13 mouse cellular contexts compared by ENCODE assay signal in genomic region chr7:44604619-44605018, GRCm38 (mm10). TPM values are rescaled to one million over a fixed set of nuclear protein-coding genes. Genes with fewer than 3 reads are reported as not detected.
DNase-seq lines count a peak whose midpoint lies in the region; ATAC-seq and TF ChIP-seq lines count a peak whose summit lies in the region.
"Had no signal": no experiment of that assay in that cellular context is flagged by ENCODE, and none has a peak within 500 bp of the region (broad histone marks: within the 10 kb centered on the region; RNA-seq: fewer than 3 reads in every experiment).

No protein-coding gene starts in this region.

- peak overlapping the region; percentile 64 for H3K4me2 ChIP-seq in heart, embryonic 12.5 days
- H3K4me2 ChIP-seq in embryonic facial prominence, embryonic 11.5 days (ENCODE audit: low read depth, low read length): peak overlapping the region; percentile 37; the same call in 1 of the 2 replicates
- peak overlapping the region; percentile 52 for H3K4me2 ChIP-seq in hindbrain, postnatal 0 days (ENCODE audit: low read depth, low read length)
- peak overlapping the region; percentile 49 for H3K4me2 ChIP-seq in midbrain, embryonic 14.5 days (ENCODE audit: low read length)

- peaks cover 91% of the 10 kb centered on the region for H3K27me3 ChIP-seq in heart, embryonic 12.5 days (replicated peaks)
- H3K27me3 ChIP-seq in embryonic facial prominence, embryonic 11.5 days (ENCODE audit: control insufficient read depth, insufficient read depth, low read length): peaks cover 24% of the 10 kb centered on the region
- H3K27me3 ChIP-seq in hindbrain, postnatal 0 days (ENCODE audit: insufficient read depth, low read length): peaks cover 4% of the 10 kb centered on the region; the same call in 1 of the 2 replicates
- H3K27me3 ChIP-seq in midbrain, embryonic 14.5 days (ENCODE audit: control insufficient read depth, insufficient read depth, low read length): peaks cover 42% of the 10 kb centered on the region

- WGBS in heart, embryonic 12.5 days: 2% methylated on average over 8 of the region's 8 CpGs
- 3% methylated on average over 8 of the region's 8 CpGs for WGBS in embryonic facial prominence, embryonic 11.5 days
- WGBS in hindbrain, postnatal 0 days: 3% methylated on average over 8 of the region's 8 CpGs
- under 1% methylated on average over 8 of the region's 8 CpGs for WGBS in midbrain, embryonic 14.5 days

- no peak for TF ChIP-seq CTCF in hindbrain, postnatal 0 days (IDR thresholded peaks at IDR 0.05; ENCODE audit: low read depth)

- intact Hi-C loops in left cerebral cortex, postnatal 14 days (cut with DNase I): no loop called here

- H3K27ac ChIP-seq in heart, embryonic 12.5 days (ENCODE audit: poor library complexity, severe bottlenecking): no peak overlapping the region
- no peak overlapping the region for H3K27ac ChIP-seq in embryonic facial prominence, embryonic 11.5 days (replicated peaks; ENCODE audit: low read depth, low read length)
- no peak overlapping the region for H3K27ac ChIP-seq in hindbrain, postnatal 0 days
- no peak overlapping the region for H3K27ac ChIP-seq in midbrain, embryonic 14.5 days (replicated peaks; ENCODE audit: low read depth, low read length)
- H3K27ac ChIP-seq: heart, adult 2 months had no signal

- no peaks in the 10 kb centered on the region for H3K9me3 ChIP-seq in heart, embryonic 12.5 days (replicated peaks)
- H3K9me3 ChIP-seq in embryonic facial prominence, embryonic 11.5 days (replicated peaks; ENCODE audit: control insufficient read depth, low read length): no peaks in the 10 kb centered on the region
- no peaks in the 10 kb centered on the region for H3K9me3 ChIP-seq in hindbrain, postnatal 0 days (ENCODE audit: low read length)
- H3K9me3 ChIP-seq in midbrain, embryonic 14.5 days (ENCODE audit: control insufficient read depth, low read length): no peaks in the 10 kb centered on the region

- ATAC-seq in heart, embryonic 12.5 days (ENCODE audit: insufficient number of reproducible peaks, low FRiP score): no peak
- peak; percentile 10 for ATAC-seq in embryonic facial prominence, embryonic 11.5 days (replicated peaks; ENCODE audit: insufficient number of reproducible peaks, low FRiP score, low TSS enrichment, low read depth)
- ATAC-seq in hindbrain, postnatal 0 days: no peak
- no peak for ATAC-seq in midbrain, embryonic 14.5 days (ENCODE audit: low FRiP score, low TSS enrichment)

- no peaks in the 10 kb centered on the region for H3K36me3 ChIP-seq in heart, embryonic 12.5 days
- no peaks in the 10 kb centered on the region for H3K36me3 ChIP-seq in embryonic facial prominence, embryonic 11.5 days (replicated peaks; ENCODE audit: control insufficient read depth, insufficient read depth, low read depth, low read length)
- H3K36me3 ChIP-seq in hindbrain, postnatal 0 days (ENCODE audit: insufficient read depth, low read length): no peaks in the 10 kb centered on the region
- H3K36me3 ChIP-seq in midbrain, embryonic 14.5 days (ENCODE audit: control insufficient read depth, insufficient read depth, low read length): no peaks in the 10 kb centered on the region

- no peak for DNase-seq in heart, adult 18-20 months
- no peak for DNase-seq in embryonic facial prominence, embryonic 11.5 days (ENCODE audit: low spot score)
- no peak for DNase-seq in hindbrain, postnatal 0 days (ENCODE audit: low spot score)
- no peak for DNase-seq in midbrain, embryonic 14.5 days
- DNase-seq in left cerebral cortex, postnatal 14 days (ENCODE audit: low spot score in 2 of 2): no peak
- no peak for DNase-seq in urinary bladder, adult 2 months (ENCODE audit: low spot score)
- DNase-seq in urinary bladder, adult 18-20 months (ENCODE audit: low spot score in 2 of 2): no peak
- DNase-seq: adrenal gland, postnatal 10 days; B cell, adult 2 months had no signal

- no peak overlapping the region for H3K9ac ChIP-seq in heart, embryonic 12.5 days
- H3K9ac ChIP-seq in embryonic facial prominence, embryonic 11.5 days (replicated peaks; ENCODE audit: low read length): no peak overlapping the region
- H3K9ac ChIP-seq in hindbrain, postnatal 0 days (replicated peaks; ENCODE audit: low read length): no peak overlapping the region
- no peak overlapping the region for H3K9ac ChIP-seq in midbrain, embryonic 14.5 days (replicated peaks; ENCODE audit: low read length)

- peak overlapping the region; percentile 33; the same call in 1 of the 2 replicates for H3K4me3 ChIP-seq in heart, embryonic 12.5 days
- peak overlapping the region; percentile 10 for H3K4me3 ChIP-seq in embryonic facial prominence, embryonic 11.5 days (ENCODE audit: low read depth, low read length)
- H3K4me3 ChIP-seq in hindbrain, postnatal 0 days (ENCODE audit: low read length): peak overlapping the region; percentile 24
- H3K4me3 ChIP-seq in midbrain, embryonic 14.5 days (replicated peaks; ENCODE audit: low read depth, low read length): no peak overlapping the region; the same call in 1 of the 2 replicates
- H3K4me3 ChIP-seq: heart, adult 2 months had no signal

- H3K4me1 ChIP-seq in heart, embryonic 12.5 days (replicated peaks): peaks cover 6% of the 10 kb centered on the region; the same call in 1 of the 2 replicates
- peaks cover 2% of the 10 kb centered on the region; the same call in 1 of the 2 replicates for H3K4me1 ChIP-seq in embryonic facial prominence, embryonic 11.5 days (ENCODE audit: control insufficient read depth, insufficient read depth, low read length)
- peaks cover 11% of the 10 kb centered on the region for H3K4me1 ChIP-seq in hindbrain, postnatal 0 days (ENCODE audit: insufficient read depth, low read length)
- peaks cover 20% of the 10 kb centered on the region for H3K4me1 ChIP-seq in midbrain, embryonic 14.5 days (ENCODE audit: control insufficient read depth, insufficient read depth, low read length)

RNA-seq across cellular contexts. Expression of gene Kcnc3, which starts 14.2 kb away (rescaled TPM):
- 0.15 and 0.17 TPM in 2 replicates for polyA plus RNA-seq in heart, embryonic 12.5 days (2016; fragmentation: Nextera tagmentation; extraction: Ambion mirVana)
- 1 to 10 TPM; 2.4 to 2.6 TPM for total RNA-seq in heart, adult 18-20 months (2021)
- 0.32 and 0.39 TPM in 2 replicates for polyA plus RNA-seq in embryonic facial prominence, embryonic 11.5 days (2014; fragmentation: Nextera tagmentation; extraction: Ambion mirVana)
- 24.7 and 37.0 TPM in 2 replicates for total RNA-seq in hindbrain, postnatal 0 days (2014; rRNA removed)
- polyA plus RNA-seq in hindbrain, postnatal 0 days (2015; fragmentation: Nextera tagmentation; extraction: Ambion mirVana): 8.0 and 8.2 TPM in 2 replicates
- polyA plus RNA-seq in midbrain, embryonic 14.5 days (2014; fragmentation: Nextera tagmentation; extraction: Ambion mirVana): 5.2 and 7.5 TPM in 2 replicates
- 10 to 100 TPM; 74.2 to 75.5 TPM for total RNA-seq in left cerebral cortex, postnatal 14 days (2021)
- polyA plus RNA-seq in urinary bladder, adult 2 months (2012; rRNA removed): 0.43 and 1.1 TPM in 2 replicates
- polyA plus RNA-seq: thymus, postnatal 0 days had no signal

RNA-seq across cellular contexts. Expression of gene Napsa, which starts 32.4 kb away (rescaled TPM):
- 0.12 TPM in 1 of 2 replicates, not detected in the other for polyA plus RNA-seq in heart, embryonic 12.5 days (2016; fragmentation: Nextera tagmentation; extraction: Ambion mirVana)
- total RNA-seq in heart, adult 18-20 months (2021): 1 to 10 TPM in 1 of 2 experiments, under 1 TPM in 1; 0.82 to 4.4 TPM
- polyA plus RNA-seq in embryonic facial prominence, embryonic 11.5 days (2014; fragmentation: Nextera tagmentation; extraction: Ambion mirVana): 0.70 and 0.88 TPM in 2 replicates
- 0.90 TPM in 1 of 2 replicates, not detected in the other for total RNA-seq in hindbrain, postnatal 0 days (2014; rRNA removed)
- 0.26 and 0.69 TPM in 2 replicates for polyA plus RNA-seq in hindbrain, postnatal 0 days (2015; fragmentation: Nextera tagmentation; extraction: Ambion mirVana)
- polyA plus RNA-seq in midbrain, embryonic 14.5 days (2014; fragmentation: Nextera tagmentation; extraction: Ambion mirVana): 1.1 TPM in 1 of 2 replicates, not detected in the other
- not detected for total RNA-seq in left cerebral cortex, postnatal 14 days (2021)
- 5.3 TPM in 2 replicates for polyA plus RNA-seq in urinary bladder, adult 2 months (2012; rRNA removed)
- total RNA-seq: left cerebral cortex, postnatal 36 days had no signal

RNA-seq across cellular contexts. Expression of gene Nr1h2, which starts 50.9 kb away (rescaled TPM):
- polyA plus RNA-seq in heart, embryonic 12.5 days (2016; fragmentation: Nextera tagmentation; extraction: Ambion mirVana): 54.7 and 55.3 TPM in 2 replicates
- total RNA-seq in heart, adult 18-20 months (2021): 10 to 100 TPM; 43.9 to 47.3 TPM
- 63.7 and 69.6 TPM in 2 replicates for polyA plus RNA-seq in embryonic facial prominence, embryonic 11.5 days (2014; fragmentation: Nextera tagmentation; extraction: Ambion mirVana)
- 71.2 and 76.4 TPM in 2 replicates for total RNA-seq in hindbrain, postnatal 0 days (2014; rRNA removed)
- 50.5 and 57.6 TPM in 2 replicates for polyA plus RNA-seq in hindbrain, postnatal 0 days (2015; fragmentation: Nextera tagmentation; extraction: Ambion mirVana)
- 57.1 and 62.0 TPM in 2 replicates for polyA plus RNA-seq in midbrain, embryonic 14.5 days (2014; fragmentation: Nextera tagmentation; extraction: Ambion mirVana)
- 10 to 100 TPM; 51.0 to 60.7 TPM for total RNA-seq in left cerebral cortex, postnatal 14 days (2021)
- 89.0 and 106 TPM in 2 replicates for polyA plus RNA-seq in urinary bladder, adult 2 months (2012; rRNA removed)

RNA-seq across cellular contexts. Expression of gene Pold1, which starts 56.0 kb away (rescaled TPM):
- polyA plus RNA-seq in heart, embryonic 12.5 days (2016; fragmentation: Nextera tagmentation; extraction: Ambion mirVana): 63.1 and 68.1 TPM in 2 replicates
- 10 to 100 TPM; 12.6 to 16.2 TPM for total RNA-seq in heart, adult 18-20 months (2021)
- polyA plus RNA-seq in embryonic facial prominence, embryonic 11.5 days (2014; fragmentation: Nextera tagmentation; extraction: Ambion mirVana): 56.3 and 61.4 TPM in 2 replicates
- total RNA-seq in hindbrain, postnatal 0 days (2014; rRNA removed): 26.3 and 30.0 TPM in 2 replicates
- polyA plus RNA-seq in hindbrain, postnatal 0 days (2015; fragmentation: Nextera tagmentation; extraction: Ambion mirVana): 17.6 and 18.7 TPM in 2 replicates
- 17.8 and 19.5 TPM in 2 replicates for polyA plus RNA-seq in midbrain, embryonic 14.5 days (2014; fragmentation: Nextera tagmentation; extraction: Ambion mirVana)
- 1 to 10 TPM; 4.2 to 7.0 TPM for total RNA-seq in left cerebral cortex, postnatal 14 days (2021)
- 15.8 and 19.7 TPM in 2 replicates for polyA plus RNA-seq in urinary bladder, adult 2 months (2012; rRNA removed)
